Mouse (Mus musculus): ENCODE data around the gene Sufu.

GRCm38 (mm10) chr19:46356701-46357138 lies 40.0 kb upstream of the Sufu start:
- no peak for TF ChIP-seq CTCF (IDR thresholded peaks at IDR 0.05; ENCODE audit: low read depth, low read length)
- no peak for TF ChIP-seq GATA1 (IDR thresholded peaks at IDR 0.05; ENCODE audit: borderline replicate concordance, low read length)
- TF ChIP-seq GATA2 (IDR thresholded peaks at IDR 0.05; ENCODE audit: borderline replicate concordance, low read depth, low read length) = no peak
- TF ChIP-seq POLR2AphosphoS5 (IDR thresholded peaks at IDR 0.05; ENCODE audit: insufficient replicate concordance, low read depth, low read length) = no peak
- no peak for TF ChIP-seq TAL1 (conservative IDR thresholded peaks at IDR 0.05; ENCODE audit: low read depth, low read length)
